Mouse (Mus musculus): ENCODE measurements around the gene Fxyd1.

Gene Fxyd1

DNA sequence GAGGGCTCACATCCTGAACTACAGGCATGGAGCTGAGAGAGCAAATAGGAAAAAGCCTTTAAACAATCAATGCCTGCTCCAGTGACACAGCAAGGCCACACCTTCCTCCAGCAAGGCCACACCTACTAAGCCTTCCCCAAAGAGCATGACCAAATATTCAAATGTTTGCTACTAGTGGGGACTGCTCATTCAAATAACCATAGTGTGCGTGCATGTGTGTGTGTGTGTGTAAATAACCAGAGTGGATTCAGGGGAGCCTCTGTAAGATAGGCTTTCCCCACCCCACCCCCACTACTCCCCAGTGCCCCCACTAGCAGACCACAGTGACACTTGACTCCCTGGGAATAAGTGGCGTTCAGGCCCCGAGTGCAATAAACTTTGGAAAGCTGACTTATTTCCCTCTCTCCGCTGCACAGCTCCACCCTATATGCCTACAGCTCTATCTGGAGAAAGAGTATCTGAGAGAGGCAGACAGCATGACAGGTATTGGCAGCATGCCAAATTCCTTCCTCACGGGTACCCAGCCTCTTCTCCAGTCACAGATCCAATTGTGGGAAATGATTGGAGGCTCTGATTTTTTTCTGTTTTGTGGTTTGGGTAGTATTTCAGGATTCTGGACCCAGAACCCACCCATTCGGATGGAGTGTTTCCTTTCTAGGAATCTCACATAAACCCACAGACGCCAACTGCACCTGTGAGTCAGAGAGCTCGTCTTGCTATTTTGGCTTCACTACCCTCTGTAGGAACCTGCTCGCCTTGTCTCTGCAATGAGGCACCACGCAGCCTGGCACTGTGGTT lies 39.7 kb downstream of the Fxyd1 start:
- DNase-seq (ENCODE audit: extremely low spot score, low spot score): no peak

DNA sequence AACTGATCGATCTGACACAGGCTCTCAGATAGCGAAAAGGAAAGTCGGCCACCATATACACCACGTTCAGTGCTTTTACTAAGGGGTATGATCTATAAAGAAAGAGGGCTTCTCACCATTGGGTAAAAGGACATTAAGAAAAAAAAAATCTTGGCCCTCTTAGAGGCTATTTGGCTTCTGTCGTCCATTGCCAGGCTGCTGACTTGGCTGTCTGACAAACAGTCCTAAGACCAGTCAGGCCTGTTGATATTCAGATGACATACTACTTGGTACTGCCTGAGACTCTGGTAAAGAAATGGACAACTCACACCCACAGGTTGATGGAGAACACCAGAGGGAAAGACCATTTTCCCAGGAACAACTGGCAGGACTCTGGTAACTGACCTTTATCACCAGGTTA lies 44.0 kb downstream of the Fxyd1 start:
- DNase-seq (ENCODE audit: extremely low spot score, low spot score): no peak

DNA sequence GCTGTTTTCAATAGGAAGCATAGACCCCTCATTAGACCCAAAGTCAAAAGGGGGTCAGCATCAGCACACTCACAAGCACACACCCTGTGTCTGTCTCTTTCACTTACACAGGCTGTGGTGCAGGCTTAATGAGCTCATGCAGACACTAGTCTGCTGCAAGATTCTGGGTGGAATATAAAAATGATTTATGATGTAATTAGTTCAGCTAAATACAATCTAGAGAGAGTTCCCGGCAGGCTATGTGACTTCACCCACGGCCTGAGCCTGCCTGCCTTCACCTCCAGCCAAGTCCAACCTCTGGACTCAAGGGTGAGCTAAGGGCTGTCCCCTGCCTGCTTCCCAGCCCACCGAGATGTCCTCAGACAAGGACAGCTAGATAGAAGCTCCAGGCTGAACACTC lies 48.1 kb downstream of the Fxyd1 start:
- DNase-seq (ENCODE audit: extremely low spot score, low spot score): no peak

DNA sequence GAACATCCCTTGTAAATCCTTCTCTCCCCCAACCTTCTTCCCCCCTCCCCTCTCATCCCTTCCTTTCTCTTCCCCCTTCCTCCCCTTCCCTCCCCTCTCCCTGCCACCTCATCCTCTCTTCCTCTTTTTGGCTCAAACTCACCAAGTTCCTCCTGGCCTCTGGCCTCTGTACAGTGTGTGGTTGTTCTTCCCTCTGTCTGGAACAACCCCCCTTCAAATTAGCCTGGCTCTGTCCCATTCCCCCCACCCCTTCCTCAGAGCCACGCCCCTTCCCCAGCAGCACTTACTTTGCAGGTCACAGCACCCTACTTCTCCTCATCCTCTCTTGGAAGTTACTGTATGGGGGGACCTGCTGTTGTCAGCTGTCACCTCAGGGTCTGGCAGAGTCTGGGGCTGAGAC lies 48.8 kb downstream of the Fxyd1 start:
- no peak for DNase-seq (ENCODE audit: extremely low spot score, low spot score)

DNA sequence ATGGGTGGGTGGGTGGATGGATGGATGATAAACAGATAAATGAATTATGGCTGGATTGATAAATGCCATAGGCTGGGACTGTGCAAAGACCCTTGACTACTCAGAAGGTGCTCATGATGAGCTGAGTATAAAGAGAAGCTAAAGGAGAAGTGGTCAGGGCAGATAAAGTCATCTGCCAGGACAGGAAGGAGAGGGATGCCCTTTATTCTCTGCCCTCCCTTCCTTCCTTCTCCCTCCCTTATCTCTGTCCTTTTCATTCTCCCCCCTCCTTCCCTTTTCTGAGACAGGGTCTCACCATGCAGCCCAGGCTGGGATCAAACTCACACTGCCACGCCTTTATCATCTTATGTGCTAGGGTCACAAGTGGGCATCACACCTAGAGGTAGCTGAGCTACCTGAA lies 49.2 kb downstream of the Fxyd1 start:
- no peak for DNase-seq (ENCODE audit: extremely low spot score, low spot score)

DNA sequence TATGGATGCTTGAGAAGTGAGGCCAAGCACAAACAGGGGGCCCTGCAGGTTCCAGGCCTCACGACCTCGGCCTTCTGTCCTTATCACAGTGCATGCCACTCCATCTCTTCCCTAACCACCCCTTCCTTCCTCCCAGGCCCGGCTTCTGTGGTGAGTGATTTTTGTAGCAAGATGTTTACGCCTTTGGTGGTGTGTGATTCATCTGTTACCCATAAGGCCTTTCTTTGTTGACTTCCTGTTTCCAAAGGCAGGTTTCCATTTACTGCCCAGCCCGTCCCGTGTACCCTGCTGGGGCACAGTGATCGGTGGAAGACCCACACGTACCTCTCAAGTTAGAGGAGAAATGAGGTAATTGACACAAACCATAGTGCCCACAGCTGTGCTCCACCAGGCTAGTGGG lies 54.3 kb downstream of the Fxyd1 start:
- DNase-seq (ENCODE audit: extremely low spot score, low spot score): no peak
